8 mouse cellular contexts compared by ENCODE assay signal in genomic region chr12:113146112-113147057, GRCm38 (mm10). TPM values are rescaled to one million over a fixed set of nuclear protein-coding genes. Genes with fewer than 3 reads are reported as not detected.
A peak's percentile ranks its signal among the peaks of the same experiment; 100 is the strongest.
DNase-seq lines count a peak whose midpoint lies in the region; ATAC-seq and TF ChIP-seq lines count a peak whose summit lies in the region.

Gene Crip1, plus strand, starts transcription at chr12:113146316.

- TF ChIP-seq RAD21 in MEL (IDR thresholded peaks at IDR 0.05; ENCODE audit: low read depth, low read length): no peak

- WGBS in cerebellum, adult 2 months: 9% methylated on average over 45 of the region's 45 CpGs
- WGBS in forebrain, postnatal 0 days: 12% methylated on average over 45 of the region's 45 CpGs
- 11% methylated on average over 45 of the region's 45 CpGs for WGBS in lung, embryonic 15.5 days

- no peaks in the 10 kb centered on the region for H3K27me3 ChIP-seq in MEL (ENCODE audit: control insufficient read depth in 1 of 2, insufficient read depth in 2 of 2, low read length in 2 of 2)
- H3K27me3 ChIP-seq in cerebellum, adult 2 months (ENCODE audit: control insufficient read depth, insufficient read depth, low read length): no peaks in the 10 kb centered on the region
- H3K27me3 ChIP-seq in forebrain, postnatal 0 days (ENCODE audit: insufficient read depth, low read length): no peaks in the 10 kb centered on the region; the same call in 1 of the 2 replicates
- H3K27me3 ChIP-seq in lung, embryonic 15.5 days: peaks cover 6% of the 10 kb centered on the region; the same call in 1 of the 2 replicates

- peak in 1 of 3 experiments; percentile 100; a peak in 2 of 6 replicates for TF ChIP-seq CTCF in MEL (IDR thresholded peaks at IDR 0.05 in 2 of 3, conservative IDR thresholded peaks at IDR 0.05 in 1 of 3; ENCODE audit: control insufficient read depth in 1 of 3, insufficient read depth in 1 of 3, low read depth in 2 of 3, low read length in 3 of 3, poor library complexity in 1 of 3, severe bottlenecking in 1 of 3)
- peak; percentile 76 for TF ChIP-seq CTCF in cerebellum, adult 2 months (IDR thresholded peaks at IDR 0.05; ENCODE audit: borderline replicate concordance, insufficient read depth, low read depth, low read length)
- peak; percentile 82 for TF ChIP-seq CTCF in forebrain, postnatal 0 days (IDR thresholded peaks at IDR 0.05; ENCODE audit: low read depth)

- H3K9me3 ChIP-seq in MEL (replicated peaks; ENCODE audit: insufficient read depth, low read length): no peaks in the 10 kb centered on the region
- H3K9me3 ChIP-seq in forebrain, postnatal 0 days (ENCODE audit: low read length): no peaks in the 10 kb centered on the region
- H3K9me3 ChIP-seq in lung, embryonic 15.5 days: no peaks in the 10 kb centered on the region

- peaks cover 12 to 32% of the 10 kb centered on the region in 2 experiments for H3K4me1 ChIP-seq in MEL (ENCODE audit: control insufficient read depth in 1 of 2, insufficient read depth in 2 of 2, low read length in 2 of 2)
- H3K4me1 ChIP-seq in cerebellum, adult 2 months (ENCODE audit: control insufficient read depth, insufficient read depth, low read length): peaks cover 21% of the 10 kb centered on the region
- peaks cover 17% of the 10 kb centered on the region for H3K4me1 ChIP-seq in forebrain, postnatal 0 days (ENCODE audit: insufficient read depth)
- H3K4me1 ChIP-seq in lung, embryonic 15.5 days: peaks cover 52% of the 10 kb centered on the region

- DNase-seq in MEL (ENCODE audit: low read depth, low spot score): peak; percentile 92
- DNase-seq in cerebellum, adult 2 months: peak; percentile 78 to 89
- peak; percentile 83 for DNase-seq in forebrain, postnatal 0 days
- peak; percentile 85 for DNase-seq in heart, postnatal 25 days (ENCODE audit: low spot score)
- DNase-seq in layer of hippocampus, adult 18-20 months (ENCODE audit: low spot score in 2 of 2): peak; percentile 76 to 85
- peak; percentile 73 to 80 for DNase-seq in thymus, adult 18-20 months

- peak; percentile 56 for ATAC-seq in forebrain, postnatal 0 days
- no peak for ATAC-seq in lung, embryonic 15.5 days (ENCODE audit: borderline replicate concordance, extremely low read depth, low FRiP score, low TSS enrichment)
- peak; percentile 59 for ATAC-seq in neutrophil, adult 5-6 weeks (ENCODE audit: extremely low read depth, insufficient number of reproducible peaks, low FRiP score, poor library complexity, severe bottlenecking)

- H3K9ac ChIP-seq in MEL (ENCODE audit: control insufficient read depth, low read depth, low read length, poor library complexity, severe bottlenecking): no peak within 1 kb of the TSS
- no peak within 1 kb of the TSS for H3K9ac ChIP-seq in forebrain, postnatal 0 days
- peak within 1 kb of the TSS; percentile 12; the same call in 1 of the 2 replicates for H3K9ac ChIP-seq in lung, embryonic 15.5 days

- 0 out of 2 replicates have a peak, but pooled peaks cover 2% of the 10 kb centered on the region for H3K79me2 ChIP-seq in MEL (ENCODE audit: control insufficient read depth, insufficient read depth, low read length, poor library complexity)

- no peak within 1 kb of the TSS for H3K4me3 ChIP-seq in MEL (ENCODE audit: control insufficient read depth in 1 of 2, insufficient read depth in 1 of 2, low read depth in 2 of 2, low read length in 2 of 2)
- H3K4me3 ChIP-seq in cerebellum, adult 2 months (replicated peaks; ENCODE audit: insufficient read depth, low read depth, low read length): peak within 1 kb of the TSS; percentile 39
- no peak within 1 kb of the TSS for H3K4me3 ChIP-seq in forebrain, postnatal 0 days (ENCODE audit: low read depth, low read length)
- peak within 1 kb of the TSS; percentile 16 for H3K4me3 ChIP-seq in lung, embryonic 15.5 days

- H3K27ac ChIP-seq in MEL (ENCODE audit: control insufficient read depth, low read depth, low read length): no peak within 1 kb of the TSS
- no peak within 1 kb of the TSS for H3K27ac ChIP-seq in cerebellum, adult 2 months (ENCODE audit: insufficient read depth, low read length)
- peak within 1 kb of the TSS; percentile 37 for H3K27ac ChIP-seq in forebrain, postnatal 0 days (ENCODE audit: low read depth, low read length)
- H3K27ac ChIP-seq in lung, embryonic 15.5 days: peak within 1 kb of the TSS; percentile 56

- H3K36me3 ChIP-seq in MEL (ENCODE audit: control insufficient read depth in 1 of 2, insufficient read depth in 2 of 2, low read length in 2 of 2): peaks cover 0 to 13% of the 10 kb centered on the region in 2 experiments; a peak in 2 of 4 replicates
- H3K36me3 ChIP-seq in forebrain, postnatal 0 days (ENCODE audit: insufficient read depth): peaks cover 25% of the 10 kb centered on the region
- H3K36me3 ChIP-seq in lung, embryonic 15.5 days: peaks cover 17% of the 10 kb centered on the region

- peak in 1 of 2 experiments; percentile 32; a peak in 1 of 4 replicates for TF ChIP-seq POLR2A in MEL (IDR thresholded peaks at IDR 0.05; ENCODE audit: control insufficient read depth in 1 of 2, insufficient read depth in 1 of 2, low read depth in 1 of 2, low read length in 2 of 2, poor library complexity in 1 of 2)
- TF ChIP-seq POLR2A in cerebellum, adult 2 months (IDR thresholded peaks at IDR 0.05; ENCODE audit: borderline replicate concordance, insufficient read depth, low read length): no peak

- intact Hi-C loops in heart, postnatal 25 days (cut with DNase I): no loop called here

- peak within 1 kb of the TSS; percentile 26; the same call in 1 of the 2 replicates for H3K4me2 ChIP-seq in forebrain, postnatal 0 days (ENCODE audit: low read depth)
- peak within 1 kb of the TSS; percentile 53 for H3K4me2 ChIP-seq in lung, embryonic 15.5 days

- no peak for TF ChIP-seq EP300 in MEL (IDR thresholded peaks at IDR 0.05; ENCODE audit: low read depth in 1 of 2, low read length in 2 of 2)

TF ChIP-seq in MEL, 35 proteins besides CTCF, POLR2A, EP300 and RAD21:
- TF ChIP-seq MXI1 (IDR thresholded peaks at IDR 0.05; ENCODE audit: low read depth, low read length) (0 out of 2 replicates have a peak, but pooled peaks have one; percentile 59), TBP (IDR thresholded peaks at IDR 0.05; ENCODE audit: low read depth, low read length) (0 out of 2 replicates have a peak, but pooled peaks have one; percentile 37), GATA1 (IDR thresholded peaks at IDR 0.05; ENCODE audit: low read depth, low read length) (no peak)

RNA-seq across cellular contexts. Expression of gene Crip1, which starts in this region (rescaled TPM):
- total RNA-seq in MEL (2012; rRNA removed): 419 and 438 TPM in 2 replicates
- polyA plus RNA-seq in MEL (2012; ENCODE audit: insufficient read depth in 1 of 2, insufficient read length in 2 of 2, low read depth in 1 of 2, low replicate concordance in 2 of 2, missing spikeins in 1 of 2): 100 to 1,000 TPM in 1 of 2 experiments, not detected in 1; 282 TPM
- 44.5 and 55.5 TPM in 2 replicates for polyA plus RNA-seq in cerebellum, adult 2 months (2012; rRNA removed)
- 8.3 and 16.1 TPM in 2 replicates for total RNA-seq in forebrain, postnatal 0 days (2014; rRNA removed)
- polyA plus RNA-seq in forebrain, postnatal 0 days (2015; fragmentation: Nextera tagmentation; extraction: Ambion mirVana): 28.9 and 47.1 TPM in 2 replicates
- total RNA-seq in heart, postnatal 25 days (2021): 100 to 1,000 TPM; 178 to 211 TPM
- 10 to 100 TPM in 1 of 2 experiments, 1 to 10 TPM in 1; 9.5 to 10.3 TPM for total RNA-seq in layer of hippocampus, adult 18-20 months (2021)
- polyA plus RNA-seq in lung, embryonic 15.5 days (2015; fragmentation: Nextera tagmentation; extraction: Ambion mirVana): 414 and 454 TPM in 2 replicates
- 361 and 448 TPM in 2 replicates for total RNA-seq in neutrophil, adult 5-6 weeks (2017)

Comparison
In these comparisons a context has a peak if more than half of its experiments do, and no peak if none do; other contexts are left out.
1. RNA of gene Crip1 (total RNA-seq): 361 to 448 TPM in neutrophil, adult 5-6 weeks, 419 to 438 TPM in MEL and 178 to 211 TPM in heart, postnatal 25 days; 8.3 to 16.1 TPM in forebrain, postnatal 0 days and 9.5 to 10.3 TPM in layer of hippocampus, adult 18-20 months; every median in the first group is over 10 times any median in the second.
2. H3K27ac ChIP-seq: peak in forebrain, postnatal 0 days (single experiment) and lung, embryonic 15.5 days (single experiment); none in MEL (single experiment) and cerebellum, adult 2 months (single experiment).
3. H3K4me3 ChIP-seq: peak in cerebellum, adult 2 months (single experiment) and lung, embryonic 15.5 days (single experiment); none in MEL (0 of 2) and forebrain, postnatal 0 days (single experiment).
4. Peak in every context shown above with its lines, with median percentiles within 50 percentile points of each other: DNase-seq.